Mouse (Mus musculus): ENCODE data around the gene Bag1.
A peak's percentile ranks its signal among the peaks of the same experiment; 100 is the strongest.

Gene Bag1

GRCm38 (mm10) chr4:40948160-40948708 lies at the start of gene Bag1, which contains the start of gene Chmp5:
Gene Bag1, minus strand, starts transcription at chr4:40948294.
Gene Chmp5, plus strand, starts transcription at chr4:40948407.
- DNase-seq: peak; percentile 99

GRCm38 (mm10) chr4:40996302-40996701 lies 48.2 kb upstream of the Bag1 start:
- DNase-seq: no peak

GRCm38 (mm10) chr4:40989633-40990032 lies 41.5 kb upstream of the Bag1 start:
- no peak for DNase-seq

GRCm38 (mm10) chr4:40983686-40984085 lies 35.6 kb upstream of the Bag1 start:
- DNase-seq: no peak

- DNase-seq: no peak
These were observed 34.4 kb upstream of the Bag1 start for GRCm38 (mm10) chr4:40982486-40982885.

GRCm38 (mm10) chr4:40979430-40979829 lies 31.3 kb upstream of the Bag1 start:
- no peak for DNase-seq

GRCm38 (mm10) chr4:40976651-40977050 lies 28.6 kb upstream of the Bag1 start:
- no peak for DNase-seq

- DNase-seq: no peak
These were observed 27.6 kb upstream of the Bag1 start for GRCm38 (mm10) chr4:40975678-40976077.

GRCm38 (mm10) chr4:40974011-40974410 lies 25.9 kb upstream of the Bag1 start:
- no peak for DNase-seq

GRCm38 (mm10) chr4:40971744-40972143 lies 23.6 kb upstream of the Bag1 start:
- DNase-seq: no peak

- DNase-seq: peak; percentile 96
These were observed 23.0 kb upstream of the Bag1 start, which contains the start of gene Nfx1 for GRCm38 (mm10) chr4:40970842-40971701. Gene Nfx1, plus strand, starts transcription at chr4:40970906.

- DNase-seq: no peak
These were observed 22.4 kb upstream of the Bag1 start for GRCm38 (mm10) chr4:40970592-40970841.

GRCm38 (mm10) chr4:40969781-40970591 lies 21.9 kb upstream of the Bag1 start:
- DNase-seq: peak; percentile 22

GRCm38 (mm10) chr4:40969161-40969560 lies 21.1 kb upstream of the Bag1 start:
- peak; percentile 15 for DNase-seq

GRCm38 (mm10) chr4:40963536-40963935 lies 15.4 kb upstream of the Bag1 start:
- DNase-seq: no peak

GRCm38 (mm10) chr4:40955942-40956341 lies 7.8 kb upstream of the Bag1 start:
- DNase-seq: no peak

- peak; percentile 57 for DNase-seq
These were observed 5.4 kb upstream of the Bag1 start for GRCm38 (mm10) chr4:40953521-40953920.

GRCm38 (mm10) chr4:40947565-40948159 lies 432 bp downstream of the Bag1 start:
- no peak for DNase-seq

- no peak for DNase-seq
These were observed 1.5 kb downstream of the Bag1 start for GRCm38 (mm10) chr4:40946516-40947121.

- no peak for DNase-seq
These were observed 4.4 kb downstream of the Bag1 start for GRCm38 (mm10) chr4:40943651-40944050.

GRCm38 (mm10) chr4:40938793-40939192 lies 9.3 kb downstream of the Bag1 start:
- no peak for DNase-seq

GRCm38 (mm10) chr4:40936175-40936839 lies 11.8 kb downstream of the Bag1 start:
- DNase-seq: no peak
